Mouse (Mus musculus) ES-E14 (cell line): ENCODE results near the gene Clic6.

Experiments
- CHD2 ChIP-seq: IDR thresholded peaks from 2 replicates; pipeline ENCODE4 v1.6.1; 2014; ENCODE audit warnings: mild to moderate bottlenecking, low read depth, low read length, inconsistent platforms
- ZC3H11A ChIP-seq: IDR thresholded peaks from 2 replicates; pipeline ENCODE4 v1.6.1; 2012; ENCODE audit warnings: low read depth, mild to moderate bottlenecking, inconsistent platforms, low read length, borderline replicate concordance
- ZNF384 ChIP-seq: IDR thresholded peaks from 2 replicates; pipeline ENCODE4 v1.6.1; 2012; ENCODE audit warnings: low read depth, low read length, inconsistent platforms

- TF ChIP-seq ZC3H11A (no peak), CHD2 (no peak), ZNF384 (no peak)
Observed at GRCm38 (mm10) chr16:92472898-92473297, 12.6 kb upstream of the Clic6 start.
